Mouse (Mus musculus) forebrain, embryonic 10.5 days (tissue): ENCODE results near the gene 2210017I01Rik. TPM values are rescaled to one million over a fixed set of nuclear protein-coding genes. Genes with fewer than 3 reads are reported as not detected.

ENCODE experiments used
- DNase-seq: peaks from one replicate; pipeline ENCODE4 v3.0.0-alpha.2; 2017; ENCODE audit warnings: low spot score; ENCODE audit errors: extremely low spot score
- H3K27ac ChIP-seq: fragments of 300-500 bp; sonication (generic); 2 replicates; pipeline ENCODE4 v1.5.1; 2016; ENCODE audit warnings: mild to moderate bottlenecking
- H3K27me3 ChIP-seq: fragments of 300-500 bp; sonication (generic); 2 replicates; pipeline ENCODE4 v1.6.1; 2016; ENCODE audit warnings: mild to moderate bottlenecking; ENCODE audit not compliant: poor library complexity, severe bottlenecking
- H3K36me3 ChIP-seq: fragments of 300-500 bp; sonication (generic); replicated peaks from 2 replicates; pipeline ENCODE4 v1.6.1; 2016; ENCODE audit warnings: mild to moderate bottlenecking, moderate library complexity
- H3K4me1 ChIP-seq: fragments of 300-500 bp; sonication (generic); 2 replicates; pipeline ENCODE4 v1.6.1; 2016
- H3K4me3 ChIP-seq: fragments of 300-500 bp; sonication (generic); 2 replicates; pipeline ENCODE4 v1.5.1; 2016; ENCODE audit warnings: mild to moderate bottlenecking, moderate library complexity
- H3K9me3 ChIP-seq: fragments of 300-500 bp; sonication (generic); 2 replicates; pipeline ENCODE4 v1.6.1; 2016; ENCODE audit warnings: mild to moderate bottlenecking, moderate library complexity
- WGBS: fragments of 180-500 bp; shearing (Covaris S2); methylation state at CpG from one replicate; pipeline ENCODE4 v1.1.7; 2016; 5-methylcytosine and 5-hydroxymethylcytosine counted together
- polyA plus RNA-seq: library from polyadenylated mRNA; unstranded; fragments of >200 nt; fragmentation: Nextera tagmentation; extraction: Ambion mirVana; gene quantifications from 2 replicates; pipeline ENCODE4 v1.2.1, GENCODE M21; 2016

2210017I01Rik gene
- polyA plus RNA-seq, 1 experiment from 2014 or later, result not detected

DNA sequence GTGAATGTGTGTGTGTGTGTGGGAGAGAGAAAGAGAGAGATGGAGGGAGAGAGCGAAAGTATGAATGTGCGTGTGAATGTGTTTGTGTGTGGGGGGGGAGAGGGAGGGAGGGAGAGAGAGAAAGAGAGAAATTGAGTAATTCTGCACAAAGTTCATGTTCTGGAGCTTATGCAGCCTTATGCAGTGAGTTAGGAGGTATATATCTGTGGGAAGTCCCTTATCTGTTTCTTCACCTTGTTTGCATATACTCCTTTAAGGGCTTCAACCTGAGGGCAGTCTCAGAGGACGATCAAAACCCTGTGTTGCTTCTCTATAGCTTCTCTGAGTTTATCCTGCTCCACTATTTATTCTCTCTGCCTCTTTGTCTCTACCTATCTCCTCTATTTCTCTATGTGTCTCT is 20.1 kb downstream of the 2210017I01Rik start:
- Histone ChIP-seq H3K4me3 (no peak overlapping the region), H3K4me1 (peaks cover 13% of the 10 kb centered on the region), H3K27me3 (no peaks in the 10 kb centered on the region), H3K36me3 (no peaks in the 10 kb centered on the region), H3K9me3 (no peaks in the 10 kb centered on the region), H3K27ac (no peak overlapping the region)
- DNase-seq, result no peak
- 96% methylated on average over 3 of the region's 3 CpGs for WGBS

- WGBS, result 89% methylated on average over 1 of the region's 1 CpGs
- Histone ChIP-seq H3K27ac (no peak overlapping the region), H3K4me1 (peaks cover 13% of the 10 kb centered on the region), H3K9me3 (no peaks in the 10 kb centered on the region), H3K27me3 (no peaks in the 10 kb centered on the region), H3K36me3 (no peaks in the 10 kb centered on the region), H3K4me3 (no peak overlapping the region)
- no peak for DNase-seq
These were observed 22.2 kb downstream of the 2210017I01Rik start for GRCm38 (mm10) chr3:92585055-92585454.

GRCm38 (mm10) chr3:92583164-92583826 is 24.0 kb downstream of the 2210017I01Rik start:
- H3K27ac ChIP-seq, result no peak overlapping the region
- H3K4me1 ChIP-seq, result peaks cover 23% of the 10 kb centered on the region
- H3K36me3 ChIP-seq, result no peaks in the 10 kb centered on the region
- no peaks in the 10 kb centered on the region for H3K9me3 ChIP-seq
- H3K4me3 ChIP-seq, result no peak overlapping the region
- no peaks in the 10 kb centered on the region for H3K27me3 ChIP-seq
- WGBS, result 72% methylated on average over 3 of the region's 3 CpGs
- no peak for DNase-seq

DNA sequence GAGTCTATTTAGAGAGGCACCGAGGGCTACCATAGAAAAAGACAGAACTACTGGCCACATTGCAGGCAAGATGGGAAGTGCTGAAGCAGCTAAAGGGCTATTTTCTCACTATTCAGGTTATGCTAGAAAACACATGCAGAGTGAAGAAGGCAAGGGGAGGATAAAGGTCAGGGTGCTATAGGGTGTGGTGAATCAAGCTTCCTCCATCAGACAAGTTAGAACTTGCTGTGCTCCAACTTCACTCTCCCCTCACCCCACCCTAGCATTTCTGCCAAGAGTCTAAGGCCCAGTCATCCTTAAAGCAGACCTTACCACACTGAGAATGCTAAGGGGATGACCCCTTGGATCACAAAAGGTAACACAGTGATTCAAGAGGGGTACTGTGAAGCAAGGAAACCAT is 27.8 kb downstream of the 2210017I01Rik start:
- WGBS, result 76% methylated on average over 1 of the region's 1 CpGs

DNA sequence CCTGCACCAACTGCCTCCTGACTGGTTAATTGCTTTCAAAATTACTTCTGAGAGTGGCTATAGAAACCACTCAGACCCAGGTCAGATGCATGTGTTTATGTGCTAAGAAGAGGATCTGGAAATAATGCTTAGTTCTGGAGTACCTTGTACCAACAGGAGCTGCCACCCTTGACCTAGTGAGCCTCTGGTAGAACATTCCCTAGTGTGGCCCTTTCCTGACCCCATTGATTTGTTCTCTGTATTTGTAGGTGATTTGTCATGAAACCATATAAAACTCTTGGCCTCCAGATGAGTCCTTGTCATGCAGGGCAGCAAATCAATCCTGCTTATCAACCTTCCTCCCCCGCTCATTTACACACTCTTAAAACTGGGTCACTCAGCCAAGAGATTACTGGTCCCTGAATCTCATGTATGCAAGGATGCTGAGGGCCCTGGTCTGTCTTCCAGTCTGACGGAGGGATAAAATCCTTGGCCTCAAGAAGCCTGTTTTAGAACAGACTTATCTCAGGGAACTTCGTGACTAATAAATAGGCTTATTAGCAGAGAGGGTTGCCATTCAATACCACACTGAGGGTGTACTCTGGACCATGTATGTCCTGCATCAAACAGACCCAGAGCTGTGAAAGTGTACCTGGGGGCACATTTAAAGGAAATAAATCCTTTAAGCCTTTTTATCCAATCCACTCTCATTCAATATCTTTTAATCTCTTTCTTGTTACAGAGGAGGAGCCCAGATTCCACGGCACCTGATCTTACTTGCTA is 28.5 kb downstream of the 2210017I01Rik start:
- Histone ChIP-seq H3K36me3 (no peaks in the 10 kb centered on the region), H3K4me1 (peaks cover 19% of the 10 kb centered on the region), H3K9me3 (no peaks in the 10 kb centered on the region), H3K27ac (no peak overlapping the region), H3K4me3 (no peak overlapping the region), H3K27me3 (no peaks in the 10 kb centered on the region)
- WGBS, result 68% methylated on average over 4 of the region's 4 CpGs
- no peak for DNase-seq

More for the DNA sequence above, 27.8 kb downstream of the 2210017I01Rik start:
- Histone ChIP-seq H3K4me1 (peaks cover 23% of the 10 kb centered on the region), H3K27ac (no peak overlapping the region), H3K4me3 (no peak overlapping the region), H3K9me3 (no peaks in the 10 kb centered on the region), H3K36me3 (no peaks in the 10 kb centered on the region), H3K27me3 (no peaks in the 10 kb centered on the region)
- no peak for DNase-seq

DNA sequence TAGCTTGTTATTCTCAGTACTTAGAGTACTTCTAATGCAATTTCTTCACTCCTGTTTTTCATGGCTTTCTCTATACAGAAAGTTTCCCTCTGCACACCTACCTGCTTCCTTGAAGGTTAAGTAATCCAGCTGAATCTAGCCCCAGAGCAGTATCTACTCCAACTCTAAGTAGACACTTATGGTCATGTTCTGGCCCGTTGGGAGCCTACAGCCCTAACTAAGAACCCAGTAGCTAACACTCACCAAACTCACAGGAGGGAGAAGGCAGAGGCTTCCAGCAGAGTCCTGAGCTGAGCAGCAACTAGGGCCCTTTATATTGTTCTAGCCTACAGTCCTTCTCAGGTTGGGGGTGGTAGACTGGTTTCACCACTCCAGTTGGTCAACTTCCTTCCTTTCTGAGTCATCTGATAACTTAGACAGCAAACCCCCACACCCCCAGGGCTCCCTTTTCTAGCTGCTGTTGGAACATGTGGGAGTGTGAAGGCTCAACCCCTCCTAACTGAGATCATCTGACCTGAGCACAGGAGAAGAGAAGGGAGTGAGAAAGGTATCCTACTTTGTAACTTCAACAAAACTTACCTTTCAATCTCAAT is 33.7 kb downstream of the 2210017I01Rik start, which contains the start of gene Ivl:
TSS of gene Ivl (minus strand) at position 287 of the 593 bp plus-strand sequence.
- peaks cover 7% of the 10 kb centered on the region for H3K4me1 ChIP-seq
- H3K36me3 ChIP-seq, result no peaks in the 10 kb centered on the region
- no peaks in the 10 kb centered on the region for H3K9me3 ChIP-seq
- 86% methylated on average over 1 of the region's 1 CpGs for WGBS
- H3K4me3 ChIP-seq, result no peak within 1 kb of the TSS
- DNase-seq, result no peak
- no peaks in the 10 kb centered on the region for H3K27me3 ChIP-seq
- no peak within 1 kb of the TSS for H3K27ac ChIP-seq

DNA sequence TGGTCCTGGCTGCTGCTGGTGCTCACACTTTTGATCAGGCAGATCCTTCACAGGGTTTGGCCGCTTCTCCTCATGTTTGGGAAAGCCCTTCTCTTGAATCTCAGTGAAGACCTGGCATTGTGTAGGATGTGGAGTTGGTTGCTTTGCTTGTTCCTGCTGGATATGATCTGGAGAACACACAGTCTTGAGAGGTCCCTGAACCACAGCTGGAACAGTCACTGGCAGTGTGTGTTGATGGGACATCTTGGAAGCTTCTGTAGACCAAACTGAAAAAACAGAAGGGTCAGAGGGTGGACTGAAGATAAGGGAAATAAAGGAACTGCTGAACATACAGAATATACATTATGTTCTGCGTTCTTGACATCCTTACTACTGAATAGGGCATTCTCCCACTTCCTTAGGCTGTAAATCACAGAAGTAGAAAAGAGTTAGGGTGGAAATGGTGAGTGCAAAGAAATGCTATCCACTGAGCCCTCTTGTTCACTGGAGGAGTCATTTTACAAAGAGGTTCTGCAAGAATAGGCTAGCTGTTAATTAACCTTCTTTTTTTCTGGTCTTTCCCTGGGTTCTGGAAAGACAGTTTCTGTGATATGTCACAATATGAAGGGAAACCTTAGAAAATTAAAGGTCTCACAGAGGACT is 34.7 kb downstream of the 2210017I01Rik start:
- Histone ChIP-seq H3K27me3 (no peaks in the 10 kb centered on the region), H3K36me3 (no peaks in the 10 kb centered on the region), H3K9me3 (no peaks in the 10 kb centered on the region), H3K4me1 (peaks cover 6% of the 10 kb centered on the region), H3K27ac (no peak overlapping the region), H3K4me3 (no peak overlapping the region)
- 70% methylated on average over 2 of the region's 2 CpGs for WGBS
- no peak for DNase-seq

DNA sequence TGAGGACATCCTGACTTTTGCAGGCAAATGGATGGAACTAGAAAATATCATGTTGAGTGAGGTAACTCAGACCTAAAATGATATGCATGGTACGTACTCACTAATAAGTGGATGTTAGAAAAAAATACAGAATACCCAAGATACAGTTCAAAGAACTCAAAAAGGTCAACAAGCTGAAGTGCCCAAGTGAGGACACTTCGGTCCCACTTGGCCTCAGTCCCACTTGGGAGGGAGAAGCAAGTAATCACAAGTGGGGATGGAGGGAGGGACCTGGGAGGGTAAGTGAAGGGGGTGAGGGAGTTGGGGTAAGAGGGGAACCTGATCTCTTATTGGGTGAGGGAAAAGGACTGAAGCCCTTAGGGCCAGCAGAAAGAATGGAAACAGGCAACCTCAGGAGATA is 38.5 kb downstream of the 2210017I01Rik start:
- no peak for DNase-seq
- 94% methylated on average over 2 of the region's 2 CpGs for WGBS
- no peak overlapping the region for H3K4me3 ChIP-seq
- peaks cover 6% of the 10 kb centered on the region for H3K4me1 ChIP-seq
- H3K27ac ChIP-seq, result no peak overlapping the region
- H3K36me3 ChIP-seq, result no peaks in the 10 kb centered on the region
- H3K27me3 ChIP-seq, result no peaks in the 10 kb centered on the region
- no peaks in the 10 kb centered on the region for H3K9me3 ChIP-seq

- no peaks in the 10 kb centered on the region for H3K4me1 ChIP-seq
- no peaks in the 10 kb centered on the region for H3K36me3 ChIP-seq
- DNase-seq, result no peak
- H3K27me3 ChIP-seq, result no peaks in the 10 kb centered on the region
- H3K9me3 ChIP-seq, result no peaks in the 10 kb centered on the region
- no peak overlapping the region for H3K27ac ChIP-seq
- H3K4me3 ChIP-seq, result no peak overlapping the region
These were observed 41.9 kb downstream of the 2210017I01Rik start for GRCm38 (mm10) chr3:92565418-92565817.

Other genes starting within 250 kb of the 2210017I01Rik start
- gene Sprr2f, start 242.3 kb downstream of the 2210017I01Rik start, polyA plus RNA-seq, result not detected in 2 replicates
- not detected in 2 replicates for gene Sprr2h, start 221.8 kb downstream of the 2210017I01Rik start, polyA plus RNA-seq
- gene Sprr2i, start 199.5 kb downstream of the 2210017I01Rik start, polyA plus RNA-seq, result not detected in 2 replicates
- gene Sprr2j-ps, start 189.4 kb downstream of the 2210017I01Rik start, polyA plus RNA-seq, result not detected in 2 replicates
- 7.9 and 10.0 TPM in 2 replicates for gene Gm9774, start 178.1 kb downstream of the 2210017I01Rik start, polyA plus RNA-seq
- gene Sprr2k, start 174.9 kb downstream of the 2210017I01Rik start, polyA plus RNA-seq, result not detected in 2 replicates
- not detected in 2 replicates for gene Sprr1b, start 168.7 kb downstream of the 2210017I01Rik start, polyA plus RNA-seq
- not detected in 2 replicates for gene Sprr3, start 148.8 kb downstream of the 2210017I01Rik start, polyA plus RNA-seq
- not detected in 2 replicates for gene Sprr1a, start 121.6 kb downstream of the 2210017I01Rik start, polyA plus RNA-seq
- gene Sprr4, start 107.0 kb downstream of the 2210017I01Rik start, polyA plus RNA-seq, result not detected in 2 replicates
- not detected in 2 replicates for gene 2310046K23Rik, start 73.0 kb downstream of the 2210017I01Rik start, polyA plus RNA-seq
- not detected in 2 replicates for gene Ivl, start 33.8 kb downstream of the 2210017I01Rik start, polyA plus RNA-seq
- not detected in 2 replicates for gene Smcp, start 18.5 kb downstream of the 2210017I01Rik start, polyA plus RNA-seq
- not detected in 2 replicates for gene Lce6a, start 14.2 kb upstream of the 2210017I01Rik start, polyA plus RNA-seq
- not detected in 2 replicates for gene Lce1a1, start 40.8 kb upstream of the 2210017I01Rik start, polyA plus RNA-seq
- gene Lce1b, start 49.4 kb upstream of the 2210017I01Rik start, polyA plus RNA-seq, result not detected in 2 replicates
- not detected in 2 replicates for gene Lce1a2, start 62.8 kb upstream of the 2210017I01Rik start, polyA plus RNA-seq
- gene Lce1c, start 71.8 kb upstream of the 2210017I01Rik start, polyA plus RNA-seq, result not detected in 2 replicates
- gene Lce1d, start 79.7 kb upstream of the 2210017I01Rik start, polyA plus RNA-seq, result not detected in 2 replicates
- not detected in 2 replicates for gene Lce1e, start 101.6 kb upstream of the 2210017I01Rik start, polyA plus RNA-seq
- gene Lce1f, start 112.9 kb upstream of the 2210017I01Rik start, polyA plus RNA-seq, result not detected in 2 replicates
- not detected in 2 replicates for gene Gm38119, start 131.6 kb upstream of the 2210017I01Rik start, polyA plus RNA-seq
- gene Lce1g, start 144.8 kb upstream of the 2210017I01Rik start, polyA plus RNA-seq, result not detected in 2 replicates
- not detected in 2 replicates for gene Lce1h, start 157.6 kb upstream of the 2210017I01Rik start, polyA plus RNA-seq
- not detected in 2 replicates for gene Lce1i, start 171.4 kb upstream of the 2210017I01Rik start, polyA plus RNA-seq
- not detected in 2 replicates for gene Lce1j, start 183.0 kb upstream of the 2210017I01Rik start, polyA plus RNA-seq
- not detected in 2 replicates for gene Lce1k, start 200.4 kb upstream of the 2210017I01Rik start, polyA plus RNA-seq
- not detected in 2 replicates for gene Kprp, start 219.8 kb upstream of the 2210017I01Rik start, polyA plus RNA-seq
- not detected in 2 replicates for gene Lce1l, start 243.8 kb upstream of the 2210017I01Rik start, polyA plus RNA-seq